Mouse (Mus musculus): ENCODE results near the gene Efna1.

DNA sequence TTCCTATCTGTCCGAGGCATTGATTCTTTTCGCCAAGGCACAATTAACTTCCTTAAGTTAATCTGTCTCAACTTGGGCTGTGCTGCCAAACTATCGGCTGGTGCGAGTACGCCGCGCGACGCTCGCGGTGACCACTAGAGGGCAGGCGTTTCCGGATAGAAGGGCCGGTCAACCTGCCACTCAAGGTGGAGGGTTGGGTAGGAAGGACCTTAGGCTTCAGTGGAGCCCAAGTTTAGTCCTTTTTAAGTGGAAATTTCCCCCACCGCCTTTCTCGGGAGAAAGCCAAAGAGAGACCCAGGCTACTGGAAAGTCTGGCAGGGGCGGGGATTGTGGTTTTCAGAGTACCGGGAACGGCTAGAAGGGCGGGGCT lies 52.8 kb downstream of the Efna1 start:
- peak; percentile 93 for TF ChIP-seq CTCF (IDR thresholded peaks at IDR 0.05; ENCODE audit: low read depth, low read length)
- TF ChIP-seq POLR2A (IDR thresholded peaks at IDR 0.05; ENCODE audit: extremely low read depth, insufficient read depth, low read length): no peak
